Mouse (Mus musculus): ENCODE data around the gene Dhrs4.

GRCm38 (mm10) chr14:55478651-55479599 is at the start of gene Dhrs4:
- TF ChIP-seq POLR2A (IDR thresholded peaks at IDR 0.05; ENCODE audit: control insufficient read depth, low read depth, low read length): peak; percentile 51
- peak; percentile 43; the same call in 1 of the 2 replicates for TF ChIP-seq CTCF (IDR thresholded peaks at IDR 0.05; ENCODE audit: control insufficient read depth, insufficient read depth, insufficient replicate concordance, low read depth, low read length)

All from testis, adult 2 months (tissue).